Mouse (Mus musculus) heart, embryonic 16.5 days (tissue): ENCODE data around the gene Gm12216. TPM values are rescaled to one million over a fixed set of nuclear protein-coding genes. Genes with fewer than 3 reads are reported as not detected.
"Not testable (repeated sequence)": the region's sequence is repeated elsewhere in the genome, so short reads cannot be mapped to it uniquely, and the experiment has no call there.

ENCODE experiments used
- ATAC-seq: fragments of 200-750 bp; cut with Nextera tagmentation; replicated peaks from 2 replicates; pipeline ENCODE4 v1.8.0; 2017; ENCODE audit warnings: moderate number of reproducible peaks; ENCODE audit not compliant: insufficient read depth, low FRiP score; ENCODE audit errors: extremely low read depth
- H3K27ac ChIP-seq: fragments of 300-500 bp; sonication (generic); 2 replicates; pipeline ENCODE4 v1.5.1; 2014; ENCODE audit warnings: mild to moderate bottlenecking, low read length, control low read depth, moderate library complexity
- H3K27me3 ChIP-seq: fragments of 300-500 bp; sonication (generic); 2 replicates; pipeline ENCODE4 v1.6.1; 2014; ENCODE audit warnings: low read length, mixed read lengths; ENCODE audit not compliant: control insufficient read depth, insufficient read depth
- H3K36me3 ChIP-seq: fragments of 300-500 bp; sonication (generic); 2 replicates; pipeline ENCODE4 v1.6.1; 2014; ENCODE audit not compliant: control insufficient read depth, insufficient read depth
- H3K4me1 ChIP-seq: fragments of 300-500 bp; sonication (generic); 2 replicates; pipeline ENCODE4 v1.6.1; 2014; ENCODE audit warnings: low read length, mixed read lengths; ENCODE audit not compliant: control insufficient read depth, insufficient read depth
- H3K4me2 ChIP-seq: fragments of 300-500 bp; sonication (generic); 2 replicates; pipeline ENCODE4 v1.6.1; 2014; ENCODE audit warnings: low read depth, mild to moderate bottlenecking, control low read depth, low read length
- H3K4me3 ChIP-seq: fragments of 300-500 bp; sonication (generic); 2 replicates; pipeline ENCODE4 v1.5.1; 2014; ENCODE audit warnings: mild to moderate bottlenecking, control low read depth, low read length
- H3K9ac ChIP-seq: fragments of 300-500 bp; sonication (generic); 2 replicates; pipeline ENCODE4 v1.6.1; 2014; ENCODE audit warnings: low read length, control low read depth
- H3K9me3 ChIP-seq: fragments of 300-500 bp; sonication (generic); replicated peaks from 2 replicates; pipeline ENCODE4 v1.6.1; 2016; ENCODE audit warnings: low read length; ENCODE audit not compliant: control insufficient read depth
- WGBS: fragments of 180-500 bp; shearing (Covaris S2); extraction: QIAGEN DNeasy Blood & Tissue Kit; methylation state at CpG from one replicate; pipeline ENCODE4 v1.1.7; 2014; 5-methylcytosine and 5-hydroxymethylcytosine counted together
- polyA plus RNA-seq: library from polyadenylated mRNA; unstranded; fragments of >200 nt; fragmentation: Nextera tagmentation; extraction: Ambion mirVana; gene quantifications from 2 replicates; pipeline ENCODE4 v1.2.1, GENCODE M21; 2015

Gene Gm12216
- 1.4 and 2.7 TPM in 2 replicates for polyA plus RNA-seq

DNA sequence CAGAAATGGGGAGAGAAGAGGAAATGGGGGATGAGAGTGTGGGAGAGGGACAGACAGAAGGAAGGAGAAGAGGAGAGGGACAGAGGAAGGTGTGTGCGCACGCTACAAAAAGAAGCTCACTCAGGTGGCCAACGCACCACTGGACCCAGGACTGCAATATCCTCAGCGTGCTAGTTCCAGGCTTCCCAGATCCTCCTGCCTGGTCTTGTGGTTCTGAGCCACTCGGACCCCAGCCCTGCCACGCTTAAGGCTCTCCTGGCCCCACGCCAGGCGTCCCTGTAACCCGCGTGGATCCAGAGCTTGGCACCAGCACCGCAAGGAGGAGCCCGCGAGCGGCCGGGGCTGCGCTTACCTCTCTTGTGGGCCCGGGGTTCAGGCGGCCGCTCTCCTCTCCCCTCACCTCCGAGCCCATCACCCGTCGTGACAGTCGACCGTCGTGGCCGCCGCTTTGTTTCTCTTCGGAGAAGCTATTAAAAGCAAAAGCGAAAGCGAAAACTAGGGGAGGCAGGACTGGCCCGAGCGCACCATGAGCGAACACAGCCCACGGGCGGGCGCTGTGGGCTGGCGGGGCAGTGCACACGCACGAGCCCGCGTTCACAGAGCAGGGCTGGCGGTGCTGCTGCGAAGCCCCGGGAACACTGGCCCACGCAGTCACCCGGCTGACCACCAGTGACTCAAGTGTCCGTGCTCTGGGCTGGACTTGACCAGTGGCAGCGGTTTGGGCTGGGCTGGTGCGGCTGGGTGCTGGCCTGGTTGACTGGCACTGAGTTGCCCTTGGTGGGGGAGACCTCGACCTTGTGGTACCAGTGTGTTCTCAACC is at the start of gene Gm12216:
Gm12216 (minus strand) TSS at position 496 of the 820 bp plus-strand sequence.
- ATAC-seq = peak; percentile 75
- not testable (repeated sequence) for H3K4me1 ChIP-seq, H3K36me3 ChIP-seq, H3K9me3 ChIP-seq, H3K27ac ChIP-seq, H3K27me3 ChIP-seq
- 8% methylated on average over 44 of the region's 50 CpGs for WGBS
- Histone ChIP-seq H3K4me3 (peak within 1 kb of the TSS; percentile 68), H3K4me2 (peak within 1 kb of the TSS; percentile 82), H3K9ac (peak within 1 kb of the TSS; percentile 82)

DNA sequence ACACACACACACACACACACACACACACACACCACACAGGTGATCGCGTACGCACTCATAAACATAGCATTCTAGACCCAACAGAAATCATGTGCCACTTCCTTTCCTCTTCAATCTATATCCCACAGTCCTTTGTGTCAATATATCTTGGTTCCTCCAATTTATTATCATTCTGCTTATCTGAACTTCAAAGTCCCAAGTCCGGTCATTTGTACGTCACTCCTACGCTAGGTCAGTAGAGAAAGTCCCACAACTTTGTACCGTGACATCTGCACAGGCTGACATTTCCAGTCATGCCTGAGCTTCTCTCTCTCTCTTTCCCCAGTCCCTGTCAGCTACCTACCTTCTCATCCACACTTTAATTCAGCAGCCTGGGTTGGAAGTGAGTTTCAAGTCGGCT is 49.6 kb upstream of the Gm12216 start:
- Histone ChIP-seq H3K4me3 (no peak overlapping the region), H3K4me1 (peaks cover 9% of the 10 kb centered on the region), H3K27me3 (no peaks in the 10 kb centered on the region), H3K36me3 (no peaks in the 10 kb centered on the region), H3K9ac (no peak overlapping the region), H3K9me3 (no peaks in the 10 kb centered on the region), H3K27ac (no peak overlapping the region), H3K4me2 (no peak overlapping the region)
- WGBS = 78% methylated on average over 8 of the region's 8 CpGs
- ATAC-seq = no peak

DNA sequence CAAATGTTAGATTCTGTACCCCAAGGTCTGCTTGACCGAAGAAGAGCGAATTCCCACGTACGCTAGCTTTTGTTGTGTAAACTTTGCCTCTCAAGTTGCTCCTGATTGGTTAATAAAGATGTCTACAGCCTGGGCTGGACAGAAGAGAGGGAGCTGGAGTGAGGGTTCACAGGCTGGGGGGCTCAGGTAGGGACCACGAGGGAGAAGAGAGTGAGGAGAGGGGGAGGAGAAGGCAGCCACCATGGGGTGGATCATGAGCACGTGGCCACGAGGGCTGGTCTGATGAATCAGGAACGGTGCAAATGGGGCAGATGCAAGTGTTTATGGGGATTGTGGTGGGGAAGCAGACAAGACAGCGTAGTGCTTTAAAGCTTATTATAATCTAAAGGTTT is 45.5 kb upstream of the Gm12216 start:
- H3K36me3 ChIP-seq = no peaks in the 10 kb centered on the region
- H3K9me3 ChIP-seq = no peaks in the 10 kb centered on the region
- no peak overlapping the region for H3K4me2 ChIP-seq
- ATAC-seq = no peak; the same call in 1 of the 2 replicates
- H3K27ac ChIP-seq = no peak overlapping the region
- no peaks in the 10 kb centered on the region for H3K27me3 ChIP-seq
- no peak overlapping the region for H3K9ac ChIP-seq
- peaks cover 10% of the 10 kb centered on the region for H3K4me1 ChIP-seq
- WGBS = 78% methylated on average over 9 of the region's 9 CpGs
- no peak overlapping the region for H3K4me3 ChIP-seq

- no peak overlapping the region for H3K4me3 ChIP-seq
- ATAC-seq = peak; percentile 60; the same call in 1 of the 2 replicates
- H3K36me3 ChIP-seq = no peaks in the 10 kb centered on the region
- no peak overlapping the region for H3K4me2 ChIP-seq
- H3K9ac ChIP-seq = no peak overlapping the region
- H3K27ac ChIP-seq = 0 out of 2 replicates have a peak overlapping the region, but pooled peaks have one; percentile 4
- H3K4me1 ChIP-seq = peaks cover 10% of the 10 kb centered on the region
- no peaks in the 10 kb centered on the region for H3K9me3 ChIP-seq
- no peaks in the 10 kb centered on the region for H3K27me3 ChIP-seq
- WGBS = 39% methylated on average over 16 of the region's 16 CpGs
Observed at GRCm38 (mm10) chr11:53903781-53904533, 44.9 kb upstream of the Gm12216 start.

DNA sequence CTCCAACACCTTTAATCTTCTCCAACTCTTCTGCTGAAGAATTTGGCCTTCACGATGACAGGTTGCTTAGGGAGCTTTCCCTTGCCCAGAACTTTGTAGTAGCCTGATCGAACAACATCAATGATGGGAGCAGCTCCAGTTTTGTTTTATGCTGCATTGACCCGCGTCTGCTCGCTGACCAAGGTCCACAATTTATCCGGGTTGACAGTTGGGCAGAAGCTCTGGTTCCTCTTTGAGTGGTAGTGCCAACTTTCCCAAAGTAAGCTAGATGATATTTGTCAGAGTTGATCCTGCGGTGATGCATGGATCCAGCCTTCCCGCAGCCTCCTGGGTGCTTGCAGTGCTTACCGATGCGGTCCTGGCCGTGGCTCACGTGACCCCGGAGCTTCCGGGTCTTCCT is 43.7 kb upstream of the Gm12216 start:
- Histone ChIP-seq H3K4me2 (no peak overlapping the region), H3K27ac (no peak overlapping the region), H3K4me3 (no peak overlapping the region), H3K9ac (no peak overlapping the region), H3K4me1 (peaks cover 10% of the 10 kb centered on the region), H3K9me3 (no peaks in the 10 kb centered on the region), H3K36me3 (no peaks in the 10 kb centered on the region), H3K27me3 (no peaks in the 10 kb centered on the region)
- no peak for ATAC-seq
- WGBS = 90% methylated on average over 14 of the region's 14 CpGs

DNA sequence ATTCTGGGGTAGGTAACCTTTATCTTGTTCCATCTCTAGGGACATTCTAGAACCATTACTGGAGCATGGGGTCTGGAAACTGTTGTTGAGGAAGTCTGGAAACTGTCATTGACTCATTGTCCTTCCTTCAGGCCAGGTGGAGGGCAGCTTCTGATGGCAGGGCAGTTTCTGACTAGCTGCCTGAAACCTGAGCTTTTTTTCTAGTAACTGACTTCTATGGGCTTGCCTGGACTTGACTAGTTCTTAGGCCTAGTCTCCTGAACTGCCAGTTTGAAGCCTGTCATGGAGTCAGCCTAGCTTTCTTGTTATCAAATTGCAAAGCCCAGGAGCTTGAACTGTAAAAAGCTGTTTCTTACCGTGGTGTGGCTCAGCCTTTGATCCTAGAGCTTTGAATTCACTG is 41.9 kb upstream of the Gm12216 start:
- H3K9ac ChIP-seq = no peak overlapping the region
- H3K36me3 ChIP-seq = no peaks in the 10 kb centered on the region
- peaks cover 10% of the 10 kb centered on the region for H3K4me1 ChIP-seq
- no peaks in the 10 kb centered on the region for H3K27me3 ChIP-seq
- H3K27ac ChIP-seq = no peak overlapping the region
- H3K4me2 ChIP-seq = no peak overlapping the region
- no peak overlapping the region for H3K4me3 ChIP-seq
- no peak for ATAC-seq
- no peaks in the 10 kb centered on the region for H3K9me3 ChIP-seq
- WGBS = 48% methylated on average over 1 of the region's 1 CpGs

- no peak for ATAC-seq
- no peak overlapping the region for H3K27ac ChIP-seq
- no peaks in the 10 kb centered on the region for H3K9me3 ChIP-seq
- H3K4me2 ChIP-seq = no peak overlapping the region
- no peaks in the 10 kb centered on the region for H3K36me3 ChIP-seq
- H3K4me1 ChIP-seq = peaks cover 10% of the 10 kb centered on the region
- H3K4me3 ChIP-seq = no peak overlapping the region
- WGBS = 86% methylated on average over 6 of the region's 6 CpGs
- no peaks in the 10 kb centered on the region for H3K27me3 ChIP-seq
- no peak overlapping the region for H3K9ac ChIP-seq
Observed at GRCm38 (mm10) chr11:53899981-53900380, 40.9 kb upstream of the Gm12216 start.

- WGBS = 62% methylated on average over 3 of the region's 3 CpGs
- Histone ChIP-seq H3K27ac (no peak overlapping the region), H3K36me3 (no peaks in the 10 kb centered on the region), H3K27me3 (no peaks in the 10 kb centered on the region), H3K4me3 (no peak overlapping the region), H3K9me3 (no peaks in the 10 kb centered on the region), H3K9ac (no peak overlapping the region), H3K4me1 (peaks cover 4% of the 10 kb centered on the region; the same call in 1 of the 2 replicates), H3K4me2 (no peak overlapping the region)
- no peak for ATAC-seq
Observed at GRCm38 (mm10) chr11:53899004-53899403, 39.9 kb upstream of the Gm12216 start.

DNA sequence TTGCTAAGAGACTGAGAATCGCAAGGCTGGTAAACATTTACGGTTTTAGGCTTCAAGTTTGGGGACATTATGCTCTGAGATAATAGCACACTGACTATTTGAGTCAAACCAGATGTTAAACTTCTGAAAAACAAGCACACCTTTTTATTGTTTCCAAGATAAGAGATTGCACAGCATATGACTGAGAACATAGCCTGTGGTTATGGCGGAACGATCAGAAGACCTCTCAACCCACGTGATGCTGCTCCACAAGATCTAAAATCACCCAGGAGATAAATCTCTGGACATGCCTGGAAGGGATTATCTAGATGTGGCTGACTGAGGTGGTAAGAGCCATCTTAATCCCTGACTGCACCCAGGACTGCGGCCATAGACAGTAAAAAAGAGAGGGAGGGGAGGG is 37.9 kb upstream of the Gm12216 start:
- WGBS = 72% methylated on average over 6 of the region's 6 CpGs
- H3K36me3 ChIP-seq = no peaks in the 10 kb centered on the region
- no peaks in the 10 kb centered on the region for H3K4me1 ChIP-seq
- no peaks in the 10 kb centered on the region for H3K9me3 ChIP-seq
- H3K27me3 ChIP-seq = no peaks in the 10 kb centered on the region
- no peak overlapping the region for H3K4me2 ChIP-seq
- no peak overlapping the region for H3K4me3 ChIP-seq
- no peak for ATAC-seq
- H3K27ac ChIP-seq = no peak overlapping the region
- no peak overlapping the region for H3K9ac ChIP-seq
